Mouse (Mus musculus): Measurements from ENCODE around the gene Fam208a. TPM values are rescaled to one million over a fixed set of nuclear protein-coding genes. Genes with fewer than 3 reads are reported as not detected.

The Fam208a gene
- 13.5 and 15.6 TPM in 2 replicates for polyA plus RNA-seq (2015; fragmentation: Nextera tagmentation; extraction: Ambion mirVana)

GRCm38 (mm10) chr14:27428573-27428972 lies at the start of gene Fam208a:
Fam208a (plus strand) TSS chr14:27428834.
- H3K4me2 ChIP-seq = peak within 1 kb of the TSS; percentile 89
- peak within 1 kb of the TSS; percentile 75 for H3K9ac ChIP-seq
- H3K4me3 ChIP-seq = peak within 1 kb of the TSS; percentile 78
- WGBS = 2% methylated on average over 43 of the region's 43 CpGs
- no peaks in the 10 kb centered on the region for H3K9me3 ChIP-seq
- peak within 1 kb of the TSS; percentile 100 for H3K27ac ChIP-seq (replicated peaks)
- H3K27me3 ChIP-seq = no peaks in the 10 kb centered on the region
- H3K36me3 ChIP-seq = peaks cover 13% of the 10 kb centered on the region
- H3K4me1 ChIP-seq (replicated peaks) = peaks cover 6% of the 10 kb centered on the region
- ATAC-seq (ENCODE audit: low FRiP score, low read depth) = peak; percentile 97

- H3K9me3 ChIP-seq = no peaks in the 10 kb centered on the region
- 88% methylated on average over 12 of the region's 12 CpGs for WGBS
These were observed 49.2 kb upstream of the Fam208a start for GRCm38 (mm10) chr14:27379404-27379803.

GRCm38 (mm10) chr14:27381459-27381858 lies 47.2 kb upstream of the Fam208a start:
- no peaks in the 10 kb centered on the region for H3K9me3 ChIP-seq
- no peaks in the 10 kb centered on the region for H3K27me3 ChIP-seq
- H3K4me2 ChIP-seq = no peak overlapping the region
- H3K4me3 ChIP-seq = no peak overlapping the region
- H3K27ac ChIP-seq (replicated peaks) = no peak overlapping the region
- ATAC-seq (ENCODE audit: low FRiP score, low read depth) = no peak
- H3K36me3 ChIP-seq = no peaks in the 10 kb centered on the region
- no peak overlapping the region for H3K9ac ChIP-seq
- no peaks in the 10 kb centered on the region for H3K4me1 ChIP-seq (replicated peaks)
- WGBS = 88% methylated on average over 7 of the region's 7 CpGs

More at GRCm38 (mm10) chr14:27379404-27379803, 49.2 kb upstream of the Fam208a start:
- Histone ChIP-seq H3K4me2 (no peak overlapping the region), H3K27ac (replicated peaks) (no peak overlapping the region), H3K4me3 (no peak overlapping the region), H3K4me1 (replicated peaks) (no peaks in the 10 kb centered on the region), H3K9ac (no peak overlapping the region), H3K36me3 (no peaks in the 10 kb centered on the region), H3K27me3 (no peaks in the 10 kb centered on the region)
- ATAC-seq (ENCODE audit: low FRiP score, low read depth) = no peak

GRCm38 (mm10) chr14:27383321-27383830 lies 45.3 kb upstream of the Fam208a start:
- H3K4me2 ChIP-seq = no peak overlapping the region
- ATAC-seq (ENCODE audit: low FRiP score, low read depth) = no peak
- H3K9ac ChIP-seq = no peak overlapping the region
- H3K36me3 ChIP-seq = no peaks in the 10 kb centered on the region
- no peak overlapping the region for H3K27ac ChIP-seq (replicated peaks)
- H3K27me3 ChIP-seq = no peaks in the 10 kb centered on the region
- H3K4me1 ChIP-seq (replicated peaks) = no peaks in the 10 kb centered on the region
- H3K9me3 ChIP-seq = no peaks in the 10 kb centered on the region
- WGBS = 95% methylated on average over 5 of the region's 5 CpGs
- H3K4me3 ChIP-seq = no peak overlapping the region

GRCm38 (mm10) chr14:27384143-27384542 lies 44.5 kb upstream of the Fam208a start:
- no peak overlapping the region for H3K4me2 ChIP-seq
- H3K9me3 ChIP-seq = no peaks in the 10 kb centered on the region
- H3K27ac ChIP-seq (replicated peaks) = no peak overlapping the region
- no peaks in the 10 kb centered on the region for H3K36me3 ChIP-seq
- 95% methylated on average over 4 of the region's 4 CpGs for WGBS
- H3K9ac ChIP-seq = no peak overlapping the region
- H3K4me3 ChIP-seq = no peak overlapping the region
- no peak for ATAC-seq (ENCODE audit: low FRiP score, low read depth)
- H3K27me3 ChIP-seq = no peaks in the 10 kb centered on the region
- no peaks in the 10 kb centered on the region for H3K4me1 ChIP-seq (replicated peaks)

GRCm38 (mm10) chr14:27388616-27389015 lies 40.0 kb upstream of the Fam208a start:
- H3K27ac ChIP-seq (replicated peaks) = no peak overlapping the region
- H3K36me3 ChIP-seq = no peaks in the 10 kb centered on the region
- H3K9me3 ChIP-seq = no peaks in the 10 kb centered on the region
- ATAC-seq (ENCODE audit: low FRiP score, low read depth) = no peak
- no peaks in the 10 kb centered on the region for H3K4me1 ChIP-seq (replicated peaks)
- H3K4me2 ChIP-seq = no peak overlapping the region
- H3K27me3 ChIP-seq = no peaks in the 10 kb centered on the region
- H3K4me3 ChIP-seq = no peak overlapping the region
- H3K9ac ChIP-seq = no peak overlapping the region

GRCm38 (mm10) chr14:27389722-27390121 lies 38.9 kb upstream of the Fam208a start:
- no peaks in the 10 kb centered on the region for H3K4me1 ChIP-seq (replicated peaks)
- WGBS = 75% methylated on average over 2 of the region's 2 CpGs
- no peaks in the 10 kb centered on the region for H3K36me3 ChIP-seq
- no peak overlapping the region for H3K4me2 ChIP-seq
- no peak overlapping the region for H3K9ac ChIP-seq
- no peak overlapping the region for H3K4me3 ChIP-seq
- ATAC-seq (ENCODE audit: low FRiP score, low read depth) = no peak
- no peak overlapping the region for H3K27ac ChIP-seq (replicated peaks)
- H3K9me3 ChIP-seq = no peaks in the 10 kb centered on the region
- H3K27me3 ChIP-seq = no peaks in the 10 kb centered on the region

- ATAC-seq (ENCODE audit: low FRiP score, low read depth) = no peak
- H3K4me1 ChIP-seq (replicated peaks) = no peaks in the 10 kb centered on the region
- H3K9me3 ChIP-seq = no peaks in the 10 kb centered on the region
- H3K4me3 ChIP-seq = no peak overlapping the region
- no peak overlapping the region for H3K4me2 ChIP-seq
- no peak overlapping the region for H3K9ac ChIP-seq
- no peak overlapping the region for H3K27ac ChIP-seq (replicated peaks)
- no peaks in the 10 kb centered on the region for H3K36me3 ChIP-seq
- WGBS = 57% methylated on average over 7 of the region's 7 CpGs
- no peaks in the 10 kb centered on the region for H3K27me3 ChIP-seq
These were observed 38.0 kb upstream of the Fam208a start for GRCm38 (mm10) chr14:27390663-27391062.

GRCm38 (mm10) chr14:27391776-27392308 lies 36.8 kb upstream of the Fam208a start:
- WGBS = 67% methylated on average over 9 of the region's 9 CpGs
- no peaks in the 10 kb centered on the region for H3K27me3 ChIP-seq
- no peak overlapping the region for H3K27ac ChIP-seq (replicated peaks)
- H3K36me3 ChIP-seq = no peaks in the 10 kb centered on the region
- H3K9ac ChIP-seq = no peak overlapping the region
- H3K4me3 ChIP-seq = no peak overlapping the region
- H3K4me1 ChIP-seq (replicated peaks) = no peaks in the 10 kb centered on the region
- H3K4me2 ChIP-seq = no peak overlapping the region
- no peak for ATAC-seq (ENCODE audit: low FRiP score, low read depth)
- no peaks in the 10 kb centered on the region for H3K9me3 ChIP-seq

- no peaks in the 10 kb centered on the region for H3K27me3 ChIP-seq
- H3K4me1 ChIP-seq (replicated peaks) = no peaks in the 10 kb centered on the region
- no peak overlapping the region for H3K9ac ChIP-seq
- H3K36me3 ChIP-seq = no peaks in the 10 kb centered on the region
- H3K9me3 ChIP-seq = no peaks in the 10 kb centered on the region
- no peak for ATAC-seq (ENCODE audit: low FRiP score, low read depth)
- H3K4me2 ChIP-seq = no peak overlapping the region
- no peak overlapping the region for H3K27ac ChIP-seq (replicated peaks)
- WGBS = 97% methylated on average over 2 of the region's 2 CpGs
- no peak overlapping the region for H3K4me3 ChIP-seq
These were observed 36.0 kb upstream of the Fam208a start for GRCm38 (mm10) chr14:27392660-27393059.

- no peak overlapping the region for H3K9ac ChIP-seq
- H3K9me3 ChIP-seq = no peaks in the 10 kb centered on the region
- no peak overlapping the region for H3K4me2 ChIP-seq
- no peak for ATAC-seq (ENCODE audit: low FRiP score, low read depth)
- no peaks in the 10 kb centered on the region for H3K4me1 ChIP-seq (replicated peaks)
- H3K27ac ChIP-seq (replicated peaks) = no peak overlapping the region
- H3K27me3 ChIP-seq = no peaks in the 10 kb centered on the region
- 77% methylated on average over 10 of the region's 10 CpGs for WGBS
- no peak overlapping the region for H3K4me3 ChIP-seq
- H3K36me3 ChIP-seq = no peaks in the 10 kb centered on the region
These were observed 34.8 kb upstream of the Fam208a start for GRCm38 (mm10) chr14:27393806-27394205.

- Histone ChIP-seq H3K36me3 (no peaks in the 10 kb centered on the region), H3K27ac (replicated peaks) (no peak overlapping the region), H3K4me1 (replicated peaks) (no peaks in the 10 kb centered on the region), H3K9ac (no peak overlapping the region), H3K27me3 (no peaks in the 10 kb centered on the region), H3K4me3 (no peak overlapping the region), H3K4me2 (no peak overlapping the region), H3K9me3 (no peaks in the 10 kb centered on the region)
- ATAC-seq (ENCODE audit: low FRiP score, low read depth) = no peak
- WGBS = 81% methylated on average over 7 of the region's 7 CpGs
These were observed 32.2 kb upstream of the Fam208a start for GRCm38 (mm10) chr14:27396424-27396823.

GRCm38 (mm10) chr14:27397526-27397925 lies 31.1 kb upstream of the Fam208a start:
- WGBS = 74% methylated on average over 6 of the region's 6 CpGs
- Histone ChIP-seq H3K27me3 (no peaks in the 10 kb centered on the region), H3K27ac (replicated peaks) (no peak overlapping the region)

More at GRCm38 (mm10) chr14:27397526-27397925, 31.1 kb upstream of the Fam208a start:
- Histone ChIP-seq H3K4me1 (replicated peaks) (no peaks in the 10 kb centered on the region), H3K36me3 (no peaks in the 10 kb centered on the region), H3K4me3 (no peak overlapping the region), H3K9me3 (no peaks in the 10 kb centered on the region), H3K4me2 (no peak overlapping the region), H3K9ac (no peak overlapping the region)
- ATAC-seq (ENCODE audit: low FRiP score, low read depth) = no peak

All from hindbrain, embryonic 15.5 days (tissue).